Mouse (Mus musculus) myocyte (in vitro differentiated cells): Measurements from ENCODE around the gene Mettl27. TPM values are rescaled to one million over a fixed set of nuclear protein-coding genes. Genes with fewer than 3 reads are reported as not detected.

Source experiments
- H3K27me3 ChIP-seq: one replicate; pipeline ENCODE4 v1.6.1; 2011; ENCODE audit not compliant: control insufficient read depth, insufficient read depth, insufficient read length
- H3K36me3 ChIP-seq: one replicate; pipeline ENCODE4 v1.6.1; 2011; ENCODE audit not compliant: control insufficient read depth, insufficient read depth
- H3K4me2 ChIP-seq: one replicate; pipeline ENCODE4 v1.6.1; 2011; ENCODE audit warnings: low read depth, control low read depth
- H3K4me3 ChIP-seq: one replicate; pipeline ENCODE4 v1.5.1; 2011; ENCODE audit warnings: mild to moderate bottlenecking, control low read depth, moderate library complexity
- H3K79me2 ChIP-seq: one replicate; pipeline ENCODE4 v1.6.1; 2011; ENCODE audit not compliant: control insufficient read depth, insufficient read depth
- H3ac ChIP-seq: one replicate; pipeline ENCODE4 v1.6.1; 2011; ENCODE audit not compliant: control insufficient read depth, insufficient read length
- CEBPB ChIP-seq: IDR thresholded peaks from 2 replicates; pipeline ENCODE4 v1.6.1; 2011; ENCODE audit warnings: mild to moderate bottlenecking, moderate library complexity; ENCODE audit not compliant: poor library complexity, insufficient read depth, severe bottlenecking
- E2F4 ChIP-seq: IDR thresholded peaks from one replicate; pipeline ENCODE4 v1.6.1; 2011; ENCODE audit warnings: mild to moderate bottlenecking, control low read depth, moderate library complexity; ENCODE audit not compliant: insufficient read depth
- MAX ChIP-seq: IDR thresholded peaks from one replicate; pipeline ENCODE4 v1.6.1; 2011; ENCODE audit warnings: low read depth, mild to moderate bottlenecking, control low read depth
- MYOD1 ChIP-seq, 3 experiments: IDR thresholded peaks; one replicate each; pipeline ENCODE4 v1.6.1; 2011; ENCODE audit warnings: control low read depth in 2 of 3, low read depth in 2 of 3, mild to moderate bottlenecking in 2 of 3, moderate library complexity in 1 of 3; ENCODE audit not compliant: insufficient read length in 2 of 3, control insufficient read depth in 1 of 3
- MYOG ChIP-seq, 3 experiments: IDR thresholded peaks; one replicate each; pipeline ENCODE4 v1.6.1; 2011; ENCODE audit warnings: control low read depth in 2 of 3, low read depth in 2 of 3, mild to moderate bottlenecking in 2 of 3; ENCODE audit not compliant: insufficient read length in 2 of 3, control insufficient read depth in 1 of 3, insufficient read depth in 1 of 3
- POLR2A ChIP-seq: IDR thresholded peaks from one replicate; pipeline ENCODE4 v1.6.1; 2011; ENCODE audit warnings: low read depth, mild to moderate bottlenecking, control low read depth, moderate library complexity; ENCODE audit not compliant: insufficient read length
- POLR2AphosphoS2 ChIP-seq: IDR thresholded peaks from one replicate; pipeline ENCODE4 v1.6.1; 2011; ENCODE audit warnings: low read depth, control low read depth; ENCODE audit not compliant: insufficient read length
- REST ChIP-seq: IDR thresholded peaks from one replicate; pipeline ENCODE4 v1.6.1; 2011; ENCODE audit warnings: mild to moderate bottlenecking, control low read depth, moderate library complexity; ENCODE audit not compliant: insufficient read depth, insufficient read length
- SRF ChIP-seq: IDR thresholded peaks from one replicate; pipeline ENCODE4 v1.6.1; 2011; ENCODE audit warnings: low read depth; ENCODE audit not compliant: control insufficient read depth, insufficient read length
- TCF12 ChIP-seq: IDR thresholded peaks from one replicate; pipeline ENCODE4 v1.6.1; 2011; ENCODE audit warnings: mild to moderate bottlenecking, control low read depth; ENCODE audit not compliant: poor library complexity, insufficient read depth, severe bottlenecking
- TCF3 ChIP-seq: IDR thresholded peaks from one replicate; pipeline ENCODE4 v1.6.1; 2011; ENCODE audit warnings: low read depth, control low read depth; ENCODE audit not compliant: insufficient read length
- USF1 ChIP-seq: IDR thresholded peaks from one replicate; pipeline ENCODE4 v1.6.1; 2011; ENCODE audit warnings: low read depth, mild to moderate bottlenecking, control low read depth, moderate library complexity
- polyA plus RNA-seq: library from polyadenylated mRNA; unstranded; fragments of >200 nt; fragmentation: generic; extraction: Trizol; gene quantifications from one replicate; pipeline ENCODE4 v1.2.1, GENCODE M21; 2012; ENCODE audit warnings: missing spikeins

Mettl27 gene
- polyA plus RNA-seq, 1 experiment: 9.1 TPM

- no peak for TF ChIP-seq E2F4
- TF ChIP-seq TCF12: no peak
- TF ChIP-seq POLR2AphosphoS2: no peak
- no peak for TF ChIP-seq MYOG (IDR thresholded peaks at IDR 0.05; ENCODE audit: control insufficient read depth in 1 of 3, insufficient read depth in 1 of 3, insufficient read length in 2 of 3, low read depth in 2 of 3)
- TF ChIP-seq MYOD1 (IDR thresholded peaks at IDR 0.05; ENCODE audit: control insufficient read depth in 1 of 3, insufficient read length in 2 of 3, low read depth in 2 of 3): no peak
- TF ChIP-seq SRF: no peak
- no peak for TF ChIP-seq REST
- no peak for TF ChIP-seq TCF3
- TF ChIP-seq POLR2A: no peak
- TF ChIP-seq CEBPB: no peak
- no peak for TF ChIP-seq MAX
- no peak for TF ChIP-seq USF1
- no peak overlapping the region for H3K4me2 ChIP-seq
- H3K36me3 ChIP-seq: no peaks in the 10 kb centered on the region
- H3K27me3 ChIP-seq: peaks cover 50% of the 10 kb centered on the region
- no peak overlapping the region for H3K4me3 ChIP-seq
- H3K79me2 ChIP-seq: no peaks in the 10 kb centered on the region
- H3ac ChIP-seq: no peak overlapping the region
Observed at GRCm38 (mm10) chr5:134901012-134901643, 31.0 kb upstream of the Mettl27 start.

- Histone ChIP-seq H3K4me3 (no peak overlapping the region), H3K27me3 (peaks cover 45% of the 10 kb centered on the region), H3K4me2 (no peak overlapping the region), H3K36me3 (no peaks in the 10 kb centered on the region), H3ac (no peak overlapping the region), H3K79me2 (no peaks in the 10 kb centered on the region)
- TF ChIP-seq TCF12 (no peak), E2F4 (no peak), POLR2AphosphoS2 (no peak), TCF3 (no peak), MYOG (IDR thresholded peaks at IDR 0.05; ENCODE audit: control insufficient read depth in 1 of 3, insufficient read depth in 1 of 3, insufficient read length in 2 of 3, low read depth in 2 of 3) (no peak), USF1 (no peak), CEBPB (no peak), MAX (no peak), POLR2A (no peak), REST (no peak), SRF (no peak), MYOD1 (IDR thresholded peaks at IDR 0.05; ENCODE audit: control insufficient read depth in 1 of 3, insufficient read length in 2 of 3, low read depth in 2 of 3) (no peak)
Observed at GRCm38 (mm10) chr5:134901644-134902027, 30.5 kb upstream of the Mettl27 start.

- H3K27me3 ChIP-seq: peaks cover 7% of the 10 kb centered on the region
- no peaks in the 10 kb centered on the region for H3K79me2 ChIP-seq
- no peak within 1 kb of the TSS for H3K4me3 ChIP-seq
- H3ac ChIP-seq: no peak within 1 kb of the TSS
- no peaks in the 10 kb centered on the region for H3K36me3 ChIP-seq
- TF ChIP-seq POLR2A: no peak
- TF ChIP-seq CEBPB: no peak
- no peak for TF ChIP-seq TCF12
- TF ChIP-seq MYOG (IDR thresholded peaks at IDR 0.05; ENCODE audit: control insufficient read depth in 1 of 3, insufficient read depth in 1 of 3, insufficient read length in 2 of 3, low read depth in 2 of 3): no peak
- no peak for TF ChIP-seq TCF3
- TF ChIP-seq E2F4: no peak
- no peak for TF ChIP-seq MAX
- H3K4me2 ChIP-seq: no peak within 1 kb of the TSS
Observed at GRCm38 (mm10) chr5:134906633-134907032, 25.5 kb upstream of the Mettl27 start, which contains the start of gene Tmem270. Tmem270 (minus strand) TSS chr5:134906733.

GRCm38 (mm10) chr5:134907135-134907534, 25.0 kb upstream of the Mettl27 start:
- H3K79me2 ChIP-seq: no peaks in the 10 kb centered on the region
- H3K4me2 ChIP-seq: no peak overlapping the region
- H3ac ChIP-seq: no peak overlapping the region
- H3K4me3 ChIP-seq: no peak overlapping the region
- peaks cover 5% of the 10 kb centered on the region for H3K27me3 ChIP-seq
- TF ChIP-seq USF1 (no peak), E2F4 (no peak), MAX (no peak)
- H3K36me3 ChIP-seq: no peaks in the 10 kb centered on the region

GRCm38 (mm10) chr5:134911901-134912300, 20.3 kb upstream of the Mettl27 start:
- no peak overlapping the region for H3K4me2 ChIP-seq
- no peak for TF ChIP-seq USF1
- no peak for TF ChIP-seq CEBPB
- TF ChIP-seq TCF12: no peak
- no peak for TF ChIP-seq E2F4
- TF ChIP-seq POLR2A: no peak
- no peak for TF ChIP-seq SRF
- no peak for TF ChIP-seq POLR2AphosphoS2
- no peak for TF ChIP-seq MAX
- TF ChIP-seq REST: no peak
- no peak for TF ChIP-seq TCF3
- TF ChIP-seq MYOD1 (IDR thresholded peaks at IDR 0.05; ENCODE audit: control insufficient read depth in 1 of 3, insufficient read length in 2 of 3, low read depth in 2 of 3): no peak
- TF ChIP-seq MYOG (IDR thresholded peaks at IDR 0.05; ENCODE audit: control insufficient read depth in 1 of 3, insufficient read depth in 1 of 3, insufficient read length in 2 of 3, low read depth in 2 of 3): no peak
- H3ac ChIP-seq: no peak overlapping the region
- no peaks in the 10 kb centered on the region for H3K36me3 ChIP-seq
- no peaks in the 10 kb centered on the region for H3K27me3 ChIP-seq
- no peaks in the 10 kb centered on the region for H3K79me2 ChIP-seq
- H3K4me3 ChIP-seq: no peak overlapping the region
